7 mouse cellular contexts compared by ENCODE assay signal in genomic region chr9:62839172-62839770, GRCm38 (mm10). TPM values are rescaled to one million over a fixed set of nuclear protein-coding genes. Genes with fewer than 3 reads are reported as not detected.
DNase-seq lines count a peak whose midpoint lies in the region; ATAC-seq and TF ChIP-seq lines count a peak whose summit lies in the region.

No protein-coding gene starts in this region.

- H3K4me1 ChIP-seq in E14TG2a.4 (replicated peaks; ENCODE audit: low read depth, low read length): peaks cover 73% of the 10 kb centered on the region

- no peaks in the 10 kb centered on the region for H3K9me3 ChIP-seq in E14TG2a.4 (ENCODE audit: low read length)

- peak overlapping the region; percentile 87 for H3K4me3 ChIP-seq in E14TG2a.4 (replicated peaks; ENCODE audit: low read length)

- intact Hi-C loops in left cerebral cortex, postnatal 36 days (cut with DNase I): no loop called here

- peak; percentile 49 for DNase-seq in A20 (ENCODE audit: low read depth, low spot score)
- peak; percentile 47 to 69 for DNase-seq in kidney, adult 8-10 months
- DNase-seq in urinary bladder, postnatal 36 days (ENCODE audit: low spot score in 2 of 2): no peak
- no peak for DNase-seq in left cerebral cortex, postnatal 36 days (ENCODE audit: low spot score in 2 of 2)

- peaks cover 5% of the 10 kb centered on the region; the same call in 1 of the 2 replicates for H3K36me3 ChIP-seq in E14TG2a.4 (ENCODE audit: insufficient read depth, low read length)

- H3K27me3 ChIP-seq in E14TG2a.4 (ENCODE audit: insufficient read depth, low read length): peaks cover 5% of the 10 kb centered on the region; the same call in 1 of the 2 replicates

- ATAC-seq in erythroblast, adult 5-6 weeks (replicated peaks; ENCODE audit: low FRiP score, poor library complexity, severe bottlenecking): peak; percentile 33
- ATAC-seq in megakaryocyte progenitor cell, adult 5-6 weeks (replicated peaks; ENCODE audit: poor library complexity): 0 out of 2 replicates have a peak, but pooled peaks have one; percentile 6

- no peak for TF ChIP-seq CTCF in E14TG2a.4 (conservative IDR thresholded peaks at IDR 0.05; ENCODE audit: low read length)

RNA-seq across cellular contexts. Expression of gene Cln6, which starts 0.7 kb away (rescaled TPM):
- total RNA-seq in erythroblast, adult 5-6 weeks (2015; ENCODE audit: low replicate concordance): 6.3 and 11.5 TPM in 2 replicates
- total RNA-seq in erythroblast, adult 5-6 weeks (2017; ENCODE audit: low replicate concordance): 3.9 and 11.3 TPM in 2 replicates
- 53.0 and 53.5 TPM in 2 replicates for total RNA-seq in megakaryocyte progenitor cell, adult 5-6 weeks (2015)
- total RNA-seq in megakaryocyte progenitor cell, adult 5-6 weeks (2017): 22.3 and 25.5 TPM in 2 replicates
- 10 to 100 TPM; 10.3 to 13.7 TPM for total RNA-seq in left cerebral cortex, postnatal 36 days (2021)

RNA-seq across cellular contexts. Expression of gene Calml4, which starts 18.6 kb away (rescaled TPM):
- total RNA-seq in erythroblast, adult 5-6 weeks (2015; ENCODE audit: low replicate concordance): not detected in 2 replicates
- not detected in 2 replicates for total RNA-seq in erythroblast, adult 5-6 weeks (2017; ENCODE audit: low replicate concordance)
- 1.4 and 2.1 TPM in 2 replicates for total RNA-seq in megakaryocyte progenitor cell, adult 5-6 weeks (2015)
- 1.6 and 2.8 TPM in 2 replicates for total RNA-seq in megakaryocyte progenitor cell, adult 5-6 weeks (2017)
- 1 to 10 TPM in 1 of 2 experiments, not detected in 1; 1.7 TPM for total RNA-seq in left cerebral cortex, postnatal 36 days (2021)

RNA-seq across cellular contexts. Expression of gene Fem1b, which starts 27.5 kb away (rescaled TPM):
- 6.5 and 7.5 TPM in 2 replicates for total RNA-seq in erythroblast, adult 5-6 weeks (2015; ENCODE audit: low replicate concordance)
- total RNA-seq in erythroblast, adult 5-6 weeks (2017; ENCODE audit: low replicate concordance): 10.0 and 14.7 TPM in 2 replicates
- total RNA-seq in megakaryocyte progenitor cell, adult 5-6 weeks (2015): 28.2 and 31.4 TPM in 2 replicates
- total RNA-seq in megakaryocyte progenitor cell, adult 5-6 weeks (2017): 46.9 and 54.6 TPM in 2 replicates
- 100 to 1,000 TPM in 1 of 2 experiments, 10 to 100 TPM in 1; 98.6 to 100 TPM for total RNA-seq in left cerebral cortex, postnatal 36 days (2021)

Comparison
In these comparisons a context has a peak if more than half of its experiments do, and no peak if none do; other contexts are left out.
1. DNase-seq: peak in A20 (single experiment) and kidney, adult 8-10 months (2 of 2); none in urinary bladder, postnatal 36 days (0 of 2) and left cerebral cortex, postnatal 36 days (0 of 2).